Mouse (Mus musculus): ENCODE results near the gene Neurod4.

DNA sequence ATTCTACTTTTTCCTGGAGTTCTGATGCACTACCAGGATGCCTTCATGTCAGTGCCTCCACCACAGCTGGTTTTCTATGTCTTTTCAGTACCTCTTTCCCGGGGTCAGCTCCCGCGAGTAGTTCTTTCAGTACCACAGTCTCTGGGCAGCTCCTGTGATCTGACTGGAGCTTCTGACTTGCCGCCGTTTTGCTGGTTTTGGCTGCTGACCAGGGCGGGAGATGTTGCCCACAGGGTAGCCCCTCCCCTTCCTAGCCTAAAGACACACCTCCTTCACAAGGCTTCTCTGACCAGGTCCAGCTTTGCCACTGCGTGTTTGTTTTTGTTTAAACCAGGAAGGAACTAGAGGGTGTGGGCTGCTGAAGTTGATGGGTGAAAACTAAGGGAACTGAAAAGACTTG lies at the start of gene Neurod4:
- TF ChIP-seq CTCF (IDR thresholded peaks at IDR 0.05; ENCODE audit: extremely low read depth, insufficient read depth, insufficient read length, insufficient replicate concordance) (no peak), POLR2A (IDR thresholded peaks at IDR 0.05; ENCODE audit: low read depth, low read length) (no peak)
